1 mouse cellular context compared by ENCODE assay signal in the genomic region with DNA sequence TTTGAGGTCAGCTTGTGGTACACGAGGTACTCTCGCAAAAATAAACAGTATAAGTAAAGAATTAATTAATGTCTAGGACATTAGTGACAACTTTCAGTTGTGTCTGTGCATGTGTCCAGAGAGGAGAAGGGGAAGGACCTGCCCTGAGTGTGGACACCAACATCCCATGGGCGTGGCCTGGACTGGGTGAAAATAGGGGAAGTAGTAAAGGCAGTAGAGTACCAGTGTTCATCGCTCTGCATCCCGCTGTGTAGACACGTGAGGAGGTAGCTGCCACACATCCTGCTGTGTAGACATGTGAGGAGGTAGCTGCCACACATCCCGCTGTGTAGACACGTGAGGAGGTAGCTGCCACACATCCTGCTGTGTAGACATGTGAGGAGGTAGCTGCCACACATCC. TPM values are rescaled to one million over a fixed set of nuclear protein-coding genes. Genes with fewer than 3 reads are reported as not detected.
"Had no signal": no experiment of that assay in that cellular context is flagged by ENCODE, and none has a peak within 500 bp of the region (broad histone marks: within the 10 kb centered on the region; RNA-seq: fewer than 3 reads in every experiment).

No protein-coding gene starts in this region.

RNA-seq across cellular contexts. Expression of gene Mansc1, which starts 41.4 kb away (rescaled TPM):
- polyA plus RNA-seq: myocyte had no signal
